Mouse (Mus musculus): ENCODE results near the gene Clec2d. TPM values are rescaled to one million over a fixed set of nuclear protein-coding genes. Genes with fewer than 3 reads are reported as not detected.

Gene Clec2d
- total and polyA plus RNA-seq, 3 experiments: 0.50 to 2.8 TPM; not detected in 1

GRCm38 (mm10) chr6:129233366-129233954 lies 53.0 kb downstream of the Clec2d start:
- TF ChIP-seq EP300 (IDR thresholded peaks at IDR 0.05; ENCODE audit: low read depth in 1 of 2, low read length in 2 of 2) (peak; percentile 19 to 25; a peak in 3 of 4 replicates), MAZ (IDR thresholded peaks at IDR 0.05; ENCODE audit: low read depth, low read length) (no peak), NELFE (IDR thresholded peaks at IDR 0.05; ENCODE audit: low read depth, low read length) (0 out of 2 replicates have a peak, but pooled peaks have one; percentile 25), BHLHE40 (IDR thresholded peaks at IDR 0.05; ENCODE audit: borderline replicate concordance, low read depth, low read length) (no peak), TBP (IDR thresholded peaks at IDR 0.05; ENCODE audit: low read depth, low read length) (peak; percentile 53; the same call in 1 of the 2 replicates), ZMIZ1 (IDR thresholded peaks at IDR 0.05; ENCODE audit: low read depth, low read length) (peak; percentile 74), TCF12 (IDR thresholded peaks at IDR 0.05; ENCODE audit: low read depth, low read length) (no peak), HCFC1 (IDR thresholded peaks at IDR 0.05; ENCODE audit: low read depth, low read length) (no peak), MYB (IDR thresholded peaks at IDR 0.05; ENCODE audit: low read depth, low read length) (peak; percentile 44; the same call in 1 of the 2 replicates), CHD2 (IDR thresholded peaks at IDR 0.05; ENCODE audit: low read length) (peak; percentile 34; the same call in 1 of the 2 replicates), SMC3 (IDR thresholded peaks at IDR 0.05; ENCODE audit: low read depth, low read length) (peak; percentile 17; the same call in 1 of the 2 replicates), MEF2A (IDR thresholded peaks at IDR 0.05; ENCODE audit: extremely low read depth, insufficient replicate concordance, low read depth, low read length, poor library complexity, severe bottlenecking) (no peak), GATA1 (IDR thresholded peaks at IDR 0.05; ENCODE audit: low read depth, low read length) (no peak)
- Histone ChIP-seq H3K4me1 (ENCODE audit: control insufficient read depth in 1 of 2, insufficient read depth in 2 of 2, low read length in 2 of 2) (peaks cover 39 to 66% of the 10 kb centered on the region in 2 experiments), H3K79me2 (ENCODE audit: control insufficient read depth, insufficient read depth, low read length, poor library complexity) (peaks cover 5% of the 10 kb centered on the region), H3K27me3 (ENCODE audit: control insufficient read depth in 1 of 2, insufficient read depth in 2 of 2, low read length in 2 of 2) (no peaks in the 10 kb centered on the region), H3K9ac (ENCODE audit: control insufficient read depth, low read depth, low read length, poor library complexity, severe bottlenecking) (peak overlapping the region; percentile 79), H3K27ac (ENCODE audit: control insufficient read depth, low read depth, low read length) (peak overlapping the region; percentile 100), H3K36me3 (ENCODE audit: control insufficient read depth in 1 of 2, insufficient read depth in 2 of 2, low read length in 2 of 2) (peaks cover 0 to 67% of the 10 kb centered on the region in 2 experiments; a peak in 2 of 4 replicates), H3K4me3 (ENCODE audit: control insufficient read depth in 1 of 2, insufficient read depth in 1 of 2, low read depth in 2 of 2, low read length in 2 of 2) (peak overlapping the region; percentile 16 to 51), H3K9me3 (replicated peaks; ENCODE audit: insufficient read depth, low read length) (no peaks in the 10 kb centered on the region)
- DNase-seq (ENCODE audit: low read depth, low spot score): peak; percentile 70

DNA sequence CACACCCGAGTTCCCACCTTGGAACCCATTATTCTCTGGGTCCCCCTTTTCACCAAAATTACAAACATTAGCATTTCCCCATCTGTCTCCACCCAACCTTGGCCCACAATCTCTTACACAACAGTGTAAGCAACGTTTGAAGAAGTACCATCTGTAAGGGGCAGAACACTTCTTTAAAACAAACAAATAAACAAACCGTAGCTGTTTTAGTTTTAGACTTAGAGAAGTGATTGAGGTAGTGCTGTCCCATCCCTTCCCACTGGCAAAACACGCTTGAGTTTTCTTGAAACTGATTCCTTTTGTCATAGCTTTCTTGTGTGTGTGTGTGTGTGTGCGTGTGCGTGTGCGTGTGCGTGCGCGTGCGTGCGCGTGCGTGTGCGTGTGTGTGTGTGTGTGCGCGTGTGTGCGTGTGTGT lies 53.5 kb downstream of the Clec2d start:
- no peaks in the 10 kb centered on the region for H3K27me3 ChIP-seq (ENCODE audit: control insufficient read depth in 1 of 2, insufficient read depth in 2 of 2, low read length in 2 of 2)
- H3K9ac ChIP-seq (ENCODE audit: control insufficient read depth, low read depth, low read length, poor library complexity, severe bottlenecking): peak overlapping the region; percentile 79
- H3K27ac ChIP-seq (ENCODE audit: control insufficient read depth, low read depth, low read length): peak overlapping the region; percentile 100
- peaks cover 5% of the 10 kb centered on the region for H3K79me2 ChIP-seq (ENCODE audit: control insufficient read depth, insufficient read depth, low read length, poor library complexity)
- peak; percentile 66 for DNase-seq (ENCODE audit: low read depth, low spot score)
- peak overlapping the region; percentile 16 to 51 for H3K4me3 ChIP-seq (ENCODE audit: control insufficient read depth in 1 of 2, insufficient read depth in 1 of 2, low read depth in 2 of 2, low read length in 2 of 2)
- no peaks in the 10 kb centered on the region for H3K9me3 ChIP-seq (replicated peaks; ENCODE audit: insufficient read depth, low read length)
- peaks cover 0 to 63% of the 10 kb centered on the region in 2 experiments; a peak in 2 of 4 replicates for H3K36me3 ChIP-seq (ENCODE audit: control insufficient read depth in 1 of 2, insufficient read depth in 2 of 2, low read length in 2 of 2)
- peaks cover 36 to 61% of the 10 kb centered on the region in 2 experiments for H3K4me1 ChIP-seq (ENCODE audit: control insufficient read depth in 1 of 2, insufficient read depth in 2 of 2, low read length in 2 of 2)
- TF ChIP-seq ZC3H11A (IDR thresholded peaks at IDR 0.05; ENCODE audit: low read depth, low read length) (no peak), TBP (IDR thresholded peaks at IDR 0.05; ENCODE audit: low read depth, low read length) (no peak), ELF1 (IDR thresholded peaks at IDR 0.05; ENCODE audit: low read depth, low read length) (no peak), POLR2A (IDR thresholded peaks at IDR 0.05; ENCODE audit: control insufficient read depth in 1 of 2, insufficient read depth in 1 of 2, low read depth in 1 of 2, low read length in 2 of 2, poor library complexity in 1 of 2) (no peak), NRF1 (IDR thresholded peaks at IDR 0.05; ENCODE audit: insufficient read depth, low read depth, low read length, poor library complexity, severe bottlenecking) (peak; percentile 43; the same call in 1 of the 2 replicates), POLR2AphosphoS2 (IDR thresholded peaks at IDR 0.05; ENCODE audit: low read length) (peak; percentile 18; the same call in 1 of the 2 replicates), ZMIZ1 (IDR thresholded peaks at IDR 0.05; ENCODE audit: low read depth, low read length) (no peak), MEF2A (IDR thresholded peaks at IDR 0.05; ENCODE audit: extremely low read depth, insufficient replicate concordance, low read depth, low read length, poor library complexity, severe bottlenecking) (no peak), MAX (IDR thresholded peaks at IDR 0.05; ENCODE audit: low read length) (no peak), GATA1 (IDR thresholded peaks at IDR 0.05; ENCODE audit: low read depth, low read length) (no peak), JUND (IDR thresholded peaks at IDR 0.05; ENCODE audit: low read depth, low read length) (no peak), CHD1 (IDR thresholded peaks at IDR 0.05; ENCODE audit: low read depth, low read length) (0 out of 2 replicates have a peak, but pooled peaks have one; percentile 8), CTCF (IDR thresholded peaks at IDR 0.05 in 2 of 3, conservative IDR thresholded peaks at IDR 0.05 in 1 of 3; ENCODE audit: control insufficient read depth in 1 of 3, insufficient read depth in 1 of 3, low read depth in 2 of 3, low read length in 3 of 3, poor library complexity in 1 of 3, severe bottlenecking in 1 of 3) (no peak), MYB (IDR thresholded peaks at IDR 0.05; ENCODE audit: low read depth, low read length) (no peak; the same call in 1 of the 2 replicates), TAL1 (IDR thresholded peaks at IDR 0.05; ENCODE audit: low read length) (no peak), RAD21 (IDR thresholded peaks at IDR 0.05; ENCODE audit: low read depth, low read length) (no peak), USF2 (IDR thresholded peaks at IDR 0.05; ENCODE audit: borderline replicate concordance in 1 of 2, insufficient read depth in 1 of 2, low read depth in 1 of 2, low read length in 2 of 2) (no peak), ZNF384 (IDR thresholded peaks at IDR 0.05; ENCODE audit: low read depth, low read length) (no peak), SIN3A (IDR thresholded peaks at IDR 0.05; ENCODE audit: low read length) (no peak), E2F4 (IDR thresholded peaks at IDR 0.05; ENCODE audit: borderline replicate concordance, low read depth, low read length) (no peak), USF1 (IDR thresholded peaks at IDR 0.05; ENCODE audit: low read depth, low read length) (no peak), MYC (IDR thresholded peaks at IDR 0.05; ENCODE audit: low read depth, low read length) (no peak)
